Mouse (Mus musculus) midbrain, embryonic 15.5 days (tissue): ENCODE measurements at regions not wholly inside any gene's neighbourhood (a gene's known extent, or its start where the extent isn't known, plus 50 kb on each side); places are given as distances from the start of the nearest gene placed in this dataset.

Source experiments
- ATAC-seq: fragments of 200-750 bp; cut with Nextera tagmentation; replicated peaks from 2 replicates; pipeline ENCODE4 v1.8.0; 2017; ENCODE audit warnings: moderate TSS enrichment
- H3K27ac ChIP-seq: fragments of 300-500 bp; sonication (generic); 2 replicates; pipeline ENCODE4 v1.5.1; 2015; ENCODE audit warnings: mild to moderate bottlenecking, inconsistent platforms
- H3K27me3 ChIP-seq: fragments of 300-500 bp; sonication (generic); replicated peaks from 2 replicates; pipeline ENCODE4 v1.6.1; 2015; ENCODE audit warnings: inconsistent platforms
- H3K36me3 ChIP-seq: fragments of 300-500 bp; sonication (generic); replicated peaks from 2 replicates; pipeline ENCODE4 v1.6.1; 2015; ENCODE audit warnings: inconsistent platforms
- H3K4me1 ChIP-seq: fragments of 300-500 bp; sonication (generic); 2 replicates; pipeline ENCODE4 v1.6.1; 2015; ENCODE audit warnings: inconsistent platforms
- H3K4me2 ChIP-seq: fragments of 300-500 bp; sonication (generic); 2 replicates; pipeline ENCODE4 v1.6.1; 2015; ENCODE audit warnings: inconsistent platforms, mild to moderate bottlenecking, moderate library complexity
- H3K4me3 ChIP-seq: fragments of 300-500 bp; sonication (generic); 2 replicates; pipeline ENCODE4 v1.5.1; 2015; ENCODE audit warnings: mild to moderate bottlenecking, inconsistent platforms
- H3K9ac ChIP-seq: fragments of 300-500 bp; sonication (generic); 2 replicates; pipeline ENCODE4 v1.6.1; 2015; ENCODE audit warnings: mild to moderate bottlenecking, inconsistent platforms
- H3K9me3 ChIP-seq: fragments of 300-500 bp; sonication (generic); 2 replicates; pipeline ENCODE4 v1.6.1; 2016; ENCODE audit warnings: inconsistent platforms
- WGBS: fragments of 180-500 bp; shearing (Covaris S2); methylation state at CpG from one replicate; pipeline ENCODE4 v1.1.7; 2015; ENCODE audit warnings: mixed read lengths; 5-methylcytosine and 5-hydroxymethylcytosine counted together

DNA sequence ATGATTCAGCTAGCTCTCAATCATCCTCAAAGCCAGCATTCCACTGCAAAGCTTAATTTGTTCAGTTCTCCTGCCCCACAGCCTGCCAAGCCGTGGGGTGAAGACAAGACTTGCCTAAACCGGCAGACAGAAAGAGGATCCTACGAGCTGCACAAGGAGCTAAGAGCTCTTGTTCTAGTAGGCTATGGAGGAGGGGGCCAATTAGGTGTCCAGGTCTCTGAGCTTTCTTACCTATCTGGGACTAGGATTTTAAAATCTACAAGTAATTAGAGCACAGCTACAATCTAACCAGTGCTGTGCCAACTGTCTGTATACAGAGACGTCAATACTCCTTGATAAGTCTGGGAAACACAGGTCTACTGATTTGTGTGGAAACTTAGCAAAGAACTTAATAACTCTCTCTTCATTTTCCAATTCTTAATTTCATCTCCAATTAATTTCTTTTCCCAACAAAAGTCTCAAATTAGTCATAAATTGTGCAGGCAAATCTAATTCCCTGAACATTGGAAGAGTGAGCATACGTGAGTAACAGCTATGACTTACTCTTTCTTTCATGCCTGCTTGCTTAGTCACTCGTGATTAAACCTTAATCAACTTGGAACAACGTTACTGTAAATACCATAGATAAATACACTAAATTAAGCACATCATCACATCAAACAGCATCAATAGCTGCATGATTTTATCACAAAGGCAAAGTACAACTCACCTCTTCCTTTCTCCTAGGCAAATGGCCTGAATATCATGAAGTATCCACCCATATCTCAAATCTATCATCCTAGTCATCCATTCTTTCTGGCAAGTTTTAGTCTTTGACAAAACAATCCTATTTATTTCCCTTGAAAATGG is 87.1 kb upstream of the Mtap start:
- Histone ChIP-seq H3K27me3 (no peaks in the 10 kb centered on the region), H3K4me2 (no peak overlapping the region), H3K27ac (no peak overlapping the region), H3K9ac (no peak overlapping the region), H3K36me3 (no peaks in the 10 kb centered on the region), H3K4me3 (no peak overlapping the region), H3K9me3 (no peaks in the 10 kb centered on the region), H3K4me1 (no peaks in the 10 kb centered on the region)
- no peak for ATAC-seq
- 74% methylated on average over 7 of the region's 7 CpGs for WGBS

DNA sequence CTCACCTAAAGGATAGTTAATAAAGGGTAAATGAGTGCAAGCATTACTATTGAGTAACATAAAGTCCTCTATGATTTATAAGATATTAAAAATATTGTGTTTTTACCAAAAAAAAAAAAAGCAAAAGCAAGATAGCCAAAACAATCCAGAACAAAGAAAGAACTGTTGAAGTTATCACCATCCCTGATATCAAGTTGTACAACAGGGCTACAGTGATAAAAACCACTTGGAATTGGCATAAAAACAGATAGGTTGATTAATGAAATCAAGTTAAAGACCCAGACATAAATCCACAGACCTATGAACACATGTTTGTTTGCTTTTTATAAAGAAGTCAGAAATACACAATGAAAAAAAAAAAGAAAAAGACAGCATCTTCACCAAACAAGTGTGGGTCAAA is 92.4 kb upstream of the Mtap start:
- H3K4me2 ChIP-seq, result no peak overlapping the region
- ATAC-seq, result no peak
- H3K4me3 ChIP-seq, result no peak overlapping the region
- no peak overlapping the region for H3K9ac ChIP-seq
- no peaks in the 10 kb centered on the region for H3K27me3 ChIP-seq
- no peaks in the 10 kb centered on the region for H3K9me3 ChIP-seq
- H3K36me3 ChIP-seq, result no peaks in the 10 kb centered on the region
- no peak overlapping the region for H3K27ac ChIP-seq
- no peaks in the 10 kb centered on the region for H3K4me1 ChIP-seq

DNA sequence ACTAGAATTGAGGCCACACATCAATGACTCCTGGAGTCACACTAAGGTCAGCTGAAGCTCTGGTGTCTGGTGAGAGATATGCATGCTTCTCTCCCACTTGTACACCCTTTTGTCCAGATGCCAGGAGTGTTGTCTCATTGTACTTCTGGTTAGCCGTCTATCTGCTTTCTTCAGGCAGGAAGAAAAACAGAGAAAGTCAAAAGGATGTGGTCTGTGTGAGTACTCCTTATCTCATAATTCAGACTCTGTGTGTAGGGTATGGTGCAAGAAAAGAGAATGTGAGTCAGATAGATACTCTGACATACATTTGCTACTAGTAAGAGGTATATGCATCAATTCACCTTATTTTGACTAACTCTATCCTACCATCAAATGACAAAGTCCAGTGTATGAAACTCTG is 92.9 kb upstream of the Mtap start:
- Histone ChIP-seq H3K4me2 (no peak overlapping the region), H3K27me3 (no peaks in the 10 kb centered on the region), H3K36me3 (no peaks in the 10 kb centered on the region), H3K9me3 (no peaks in the 10 kb centered on the region), H3K4me1 (no peaks in the 10 kb centered on the region), H3K4me3 (no peak overlapping the region), H3K9ac (no peak overlapping the region), H3K27ac (no peak overlapping the region)
- WGBS, result 70% methylated on average over 1 of the region's 1 CpGs
- no peak for ATAC-seq

DNA sequence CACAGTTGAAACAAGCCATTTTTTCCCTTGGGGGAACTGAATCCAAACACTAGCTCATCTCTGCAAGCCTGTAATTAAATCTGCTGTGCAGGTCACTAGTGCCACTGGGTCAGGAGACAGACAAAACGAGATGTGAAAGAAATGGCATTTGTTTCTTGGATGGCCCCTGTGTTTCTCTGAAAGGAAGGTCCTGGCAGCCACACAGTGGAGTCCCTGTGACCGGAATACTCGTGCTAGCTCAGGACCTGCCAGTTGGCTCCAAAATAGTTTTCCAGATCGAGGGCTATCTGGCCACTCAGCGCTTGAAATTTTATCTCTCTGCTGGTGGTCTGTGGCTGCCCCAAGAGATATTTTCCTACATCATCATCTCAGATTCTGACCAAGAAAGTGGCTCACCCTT is 96.1 kb upstream of the Mtap start:
- Histone ChIP-seq H3K4me2 (no peak overlapping the region), H3K4me1 (no peaks in the 10 kb centered on the region), H3K27ac (no peak overlapping the region), H3K9me3 (no peaks in the 10 kb centered on the region), H3K27me3 (no peaks in the 10 kb centered on the region), H3K4me3 (no peak overlapping the region), H3K36me3 (no peaks in the 10 kb centered on the region), H3K9ac (no peak overlapping the region)
- no peak for ATAC-seq
- WGBS, result 62% methylated on average over 5 of the region's 5 CpGs

DNA sequence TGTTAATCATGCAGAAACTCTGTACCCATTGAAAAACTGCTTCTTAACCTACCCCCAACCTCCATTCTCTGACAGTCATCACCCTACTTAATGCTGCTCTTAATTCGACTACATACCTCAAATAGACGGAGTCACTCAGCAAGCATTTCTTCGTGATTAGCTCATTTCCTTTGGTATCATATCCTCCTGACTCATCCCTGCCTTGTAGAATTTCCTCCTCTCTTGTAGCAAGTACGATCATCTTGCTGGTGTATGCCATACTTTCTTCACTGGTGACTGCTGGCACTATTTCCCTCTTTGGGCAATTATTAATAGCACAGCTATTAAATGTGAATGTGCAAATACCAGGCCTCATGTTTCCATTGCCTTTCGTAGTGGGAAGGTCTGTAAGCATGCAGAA is 98.0 kb upstream of the Mtap start:
- WGBS, result 68% methylated on average over 5 of the region's 5 CpGs
- no peak for ATAC-seq
- Histone ChIP-seq H3K27ac (no peak overlapping the region), H3K4me3 (no peak overlapping the region), H3K27me3 (no peaks in the 10 kb centered on the region), H3K4me1 (no peaks in the 10 kb centered on the region), H3K4me2 (no peak overlapping the region), H3K9ac (no peak overlapping the region), H3K36me3 (no peaks in the 10 kb centered on the region), H3K9me3 (no peaks in the 10 kb centered on the region)

DNA sequence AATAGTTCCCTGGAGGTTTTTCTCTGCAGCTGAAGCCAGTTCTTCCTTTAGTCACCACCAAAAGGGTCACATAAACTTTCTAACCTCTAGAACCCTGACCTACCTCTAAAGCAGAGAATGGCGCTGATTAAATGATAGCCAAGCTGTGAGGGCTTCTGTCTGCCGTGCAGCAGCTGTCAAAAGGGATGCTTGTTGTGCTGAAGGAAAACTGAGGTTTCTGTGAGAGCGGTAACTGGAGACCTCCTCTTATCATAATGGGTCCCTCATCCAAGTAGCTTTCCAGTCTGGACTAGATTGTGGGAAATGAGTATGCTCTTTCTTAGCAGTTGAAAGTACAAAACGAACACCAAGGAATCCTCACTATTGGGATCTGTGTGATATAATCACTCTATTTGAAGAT is 98.8 kb upstream of the Mtap start:
- no peaks in the 10 kb centered on the region for H3K9me3 ChIP-seq
- no peak overlapping the region for H3K9ac ChIP-seq
- H3K36me3 ChIP-seq, result no peaks in the 10 kb centered on the region
- WGBS, result 66% methylated on average over 4 of the region's 4 CpGs
- H3K4me3 ChIP-seq, result no peak overlapping the region
- H3K27me3 ChIP-seq, result no peaks in the 10 kb centered on the region
- ATAC-seq, result no peak
- no peak overlapping the region for H3K4me2 ChIP-seq
- H3K27ac ChIP-seq, result no peak overlapping the region
- no peaks in the 10 kb centered on the region for H3K4me1 ChIP-seq

DNA sequence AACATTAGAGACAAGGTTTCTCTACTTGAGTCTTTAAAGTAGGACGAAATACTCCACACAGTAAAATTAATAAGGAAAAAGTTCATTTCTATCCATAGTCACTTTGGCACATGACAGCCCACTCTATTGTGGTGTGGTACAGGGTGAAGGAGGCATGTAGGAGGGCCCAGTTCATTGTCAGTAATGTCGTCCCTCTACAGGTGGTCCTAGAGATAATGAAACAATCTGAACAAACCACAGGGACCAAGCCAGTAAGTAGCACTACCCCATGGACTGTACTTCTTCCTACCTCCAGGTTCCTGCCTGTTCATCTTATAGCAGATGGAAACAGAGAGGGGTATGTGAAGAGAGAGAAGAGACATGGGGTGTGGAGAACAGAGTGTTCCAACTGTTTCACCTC is 102.1 kb upstream of the Mtap start:
- Histone ChIP-seq H3K27me3 (no peaks in the 10 kb centered on the region), H3K9me3 (no peaks in the 10 kb centered on the region), H3K9ac (no peak overlapping the region), H3K4me2 (no peak overlapping the region), H3K4me1 (no peaks in the 10 kb centered on the region), H3K4me3 (no peak overlapping the region), H3K36me3 (no peaks in the 10 kb centered on the region), H3K27ac (no peak overlapping the region)
- 88% methylated on average over 2 of the region's 2 CpGs for WGBS
- no peak for ATAC-seq

DNA sequence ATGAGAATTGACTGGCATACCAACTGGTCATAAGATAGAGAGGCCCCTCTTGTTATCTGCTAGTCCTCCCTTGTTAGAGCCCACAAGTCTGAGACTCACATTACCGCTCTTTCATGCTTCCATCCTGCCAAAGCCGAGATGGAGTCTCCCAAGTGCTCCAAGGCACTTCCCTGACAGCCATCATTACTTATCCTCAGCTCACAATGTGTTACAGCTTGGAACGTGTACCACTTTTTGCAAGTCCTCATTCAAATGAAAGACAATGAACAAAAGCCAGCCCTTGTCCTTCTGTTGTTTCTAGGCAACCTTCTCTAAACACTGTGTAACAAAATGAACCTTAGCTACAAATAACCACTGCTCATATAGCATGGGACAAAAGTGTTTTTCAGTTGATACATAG is 102.6 kb upstream of the Mtap start:
- ATAC-seq, result no peak
- no peaks in the 10 kb centered on the region for H3K27me3 ChIP-seq
- WGBS, result 56% methylated on average over 3 of the region's 3 CpGs
- no peaks in the 10 kb centered on the region for H3K36me3 ChIP-seq
- no peak overlapping the region for H3K4me3 ChIP-seq
- no peaks in the 10 kb centered on the region for H3K4me1 ChIP-seq
- no peak overlapping the region for H3K4me2 ChIP-seq
- H3K27ac ChIP-seq, result no peak overlapping the region
- H3K9me3 ChIP-seq, result no peaks in the 10 kb centered on the region
- H3K9ac ChIP-seq, result no peak overlapping the region

DNA sequence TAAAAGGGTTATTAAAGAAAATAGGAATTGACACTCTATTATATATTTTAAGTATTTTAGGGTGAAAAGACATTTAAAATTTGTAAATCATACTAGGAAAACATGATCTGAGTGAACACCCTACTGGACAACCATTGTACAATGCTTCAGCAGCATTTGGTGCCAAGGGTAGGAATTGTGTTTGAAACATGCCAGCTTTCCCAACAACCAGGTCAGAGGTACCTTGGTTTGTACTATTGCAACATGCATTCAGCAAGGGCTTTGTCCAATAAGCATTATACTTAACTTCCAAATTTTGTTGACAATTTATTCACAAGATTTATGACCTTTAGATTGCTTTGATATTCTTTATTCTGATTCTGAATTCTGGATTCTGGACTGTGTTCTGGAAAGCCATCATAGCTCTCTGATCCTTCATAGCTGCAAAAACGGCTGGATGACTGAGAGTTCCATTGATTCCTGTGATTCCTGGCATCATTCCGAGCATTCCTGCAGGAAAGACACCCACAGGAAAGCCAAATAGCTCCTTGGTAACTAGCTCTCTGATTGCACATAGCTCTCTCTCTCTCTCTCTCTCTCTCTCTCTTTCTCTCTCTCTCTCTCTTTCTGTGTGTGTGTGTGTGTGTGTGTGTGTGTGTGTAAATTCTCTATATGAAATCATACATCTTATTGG is 124.1 kb upstream of the Mtap start:
- Histone ChIP-seq H3K36me3 (no peaks in the 10 kb centered on the region), H3K27me3 (no peaks in the 10 kb centered on the region), H3K9me3 (no peaks in the 10 kb centered on the region), H3K4me3 (no peak overlapping the region), H3K4me1 (no peaks in the 10 kb centered on the region), H3K27ac (no peak overlapping the region), H3K4me2 (no peak overlapping the region), H3K9ac (no peak overlapping the region)
- ATAC-seq, result no peak
- 63% methylated on average over 2 of the region's 2 CpGs for whole genome bisulfite sequencing

DNA sequence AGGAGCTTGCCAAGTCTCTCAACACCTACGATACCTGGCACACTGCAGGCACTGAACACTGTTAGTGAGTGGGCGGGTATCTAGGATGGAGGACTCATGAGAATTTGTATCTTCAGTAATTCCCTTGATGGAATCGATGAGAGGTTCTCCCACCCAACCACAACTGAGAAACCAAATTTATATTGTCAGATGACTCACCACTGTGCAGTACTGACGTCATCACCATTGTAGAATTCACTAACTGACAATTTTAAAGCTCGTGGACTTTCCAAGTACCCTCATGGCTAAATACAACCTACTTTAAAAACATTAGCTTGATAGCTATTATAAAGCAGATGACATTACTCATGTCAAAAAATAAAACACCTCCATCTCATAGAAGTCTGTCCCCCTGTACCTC is 128.4 kb upstream of the Mtap start:
- no peak overlapping the region for H3K4me3 ChIP-seq
- no peaks in the 10 kb centered on the region for H3K27me3 ChIP-seq
- H3K4me1 ChIP-seq, result no peaks in the 10 kb centered on the region
- no peaks in the 10 kb centered on the region for H3K9me3 ChIP-seq
- no peak for ATAC-seq
- no peaks in the 10 kb centered on the region for H3K36me3 ChIP-seq
- no peak overlapping the region for H3K4me2 ChIP-seq
- 92% methylated on average over 5 of the region's 5 CpGs for WGBS
- H3K9ac ChIP-seq, result no peak overlapping the region
- no peak overlapping the region for H3K27ac ChIP-seq

DNA sequence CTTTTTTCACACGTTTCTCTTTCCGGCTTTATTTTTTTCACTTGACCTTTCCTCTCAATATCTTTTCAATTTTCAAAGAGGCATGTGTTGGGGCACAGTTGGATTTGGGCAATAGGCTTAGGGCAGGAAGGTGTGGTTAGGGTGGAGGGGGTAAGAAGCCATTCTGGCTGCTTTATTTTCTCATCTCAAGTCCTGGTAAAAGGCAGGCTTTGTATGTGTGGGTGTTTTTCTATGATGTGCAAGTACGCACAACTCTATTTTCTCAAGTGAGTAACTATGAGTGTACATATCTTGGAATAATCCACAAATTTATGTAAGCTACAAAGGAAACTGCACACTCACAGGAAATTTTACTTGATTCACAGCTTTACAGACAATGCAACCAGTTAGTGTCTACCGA is 121.5 kb upstream of the Ifne start:
- H3K27me3 ChIP-seq, result no peaks in the 10 kb centered on the region
- H3K36me3 ChIP-seq, result no peaks in the 10 kb centered on the region
- no peaks in the 10 kb centered on the region for H3K9me3 ChIP-seq
- H3K4me1 ChIP-seq, result no peaks in the 10 kb centered on the region
- H3K27ac ChIP-seq, result no peak overlapping the region
- H3K4me3 ChIP-seq, result no peak overlapping the region
- no peak overlapping the region for H3K9ac ChIP-seq
- 88% methylated on average over 4 of the region's 4 CpGs for WGBS
- H3K4me2 ChIP-seq, result no peak overlapping the region
- ATAC-seq, result no peak

DNA sequence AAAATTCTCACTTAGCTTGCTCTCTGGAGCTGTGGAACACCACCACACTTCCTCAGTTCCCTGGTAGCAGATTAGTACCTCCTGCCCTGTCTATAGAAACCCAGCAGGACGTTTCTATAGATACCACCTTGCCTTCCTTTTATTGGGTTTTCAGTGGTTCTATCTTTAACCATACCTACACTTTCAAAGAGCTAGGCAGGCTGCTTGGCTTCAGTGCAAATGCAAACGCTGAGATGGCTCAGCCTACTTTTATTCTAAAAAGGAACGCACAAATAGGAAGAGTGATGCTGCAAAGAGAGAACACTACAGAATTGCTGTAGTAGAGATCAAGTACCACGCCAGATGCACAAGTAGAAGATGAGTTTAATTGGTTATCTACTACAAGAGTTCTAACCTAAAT is 120.9 kb upstream of the Ifne start:
- no peaks in the 10 kb centered on the region for H3K4me1 ChIP-seq
- H3K27ac ChIP-seq, result no peak overlapping the region
- no peaks in the 10 kb centered on the region for H3K9me3 ChIP-seq
- 78% methylated on average over 4 of the region's 4 CpGs for WGBS
- H3K4me2 ChIP-seq, result no peak overlapping the region
- H3K9ac ChIP-seq, result no peak overlapping the region
- ATAC-seq, result no peak
- H3K27me3 ChIP-seq, result no peaks in the 10 kb centered on the region
- no peak overlapping the region for H3K4me3 ChIP-seq
- H3K36me3 ChIP-seq, result no peaks in the 10 kb centered on the region

DNA sequence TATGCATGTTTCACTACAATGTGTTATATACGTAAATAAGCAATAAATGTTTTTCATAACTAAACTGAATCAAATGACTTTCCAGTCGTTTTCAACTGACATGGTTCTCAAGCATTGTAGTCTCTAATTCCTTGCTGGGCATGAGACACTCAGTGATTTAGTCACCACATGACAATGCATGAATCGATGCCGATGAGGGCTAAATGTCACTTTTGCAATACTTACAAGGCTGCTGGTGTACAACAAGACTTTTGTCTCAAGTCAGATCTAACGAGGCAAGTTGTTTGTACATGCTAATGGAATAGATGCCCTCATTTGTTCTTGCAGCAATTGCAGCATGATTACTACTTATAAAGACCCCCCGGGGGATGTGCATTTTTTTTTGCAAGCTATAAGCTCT is 120.2 kb upstream of the Ifne start:
- Histone ChIP-seq H3K36me3 (no peaks in the 10 kb centered on the region), H3K4me2 (no peak overlapping the region), H3K27ac (no peak overlapping the region), H3K4me1 (no peaks in the 10 kb centered on the region), H3K4me3 (no peak overlapping the region), H3K9me3 (no peaks in the 10 kb centered on the region), H3K27me3 (no peaks in the 10 kb centered on the region), H3K9ac (no peak overlapping the region)
- 81% methylated on average over 6 of the region's 6 CpGs for WGBS
- ATAC-seq, result no peak
